Mouse (Mus musculus) limb, embryonic 12.5 days (tissue): ENCODE results near the gene Carnmt1. TPM values are rescaled to one million over a fixed set of nuclear protein-coding genes. Genes with fewer than 3 reads are reported as not detected.
A peak's percentile ranks its signal among the peaks of the same experiment; 100 is the strongest.

ENCODE experiments used
- ATAC-seq: fragments of 200-750 bp; cut with Nextera tagmentation; 2 replicates; pipeline ENCODE4 v1.8.0; 2017; ENCODE audit warnings: low read depth, moderate TSS enrichment; ENCODE audit not compliant: insufficient number of reproducible peaks, insufficient read depth, low FRiP score, low TSS enrichment
- H3K27ac ChIP-seq: fragments of 300-500 bp; sonication (generic); 2 replicates; pipeline ENCODE4 v1.5.1; 2016; ENCODE audit warnings: mild to moderate bottlenecking, moderate library complexity
- H3K27me3 ChIP-seq: fragments of 300-500 bp; sonication (generic); 2 replicates; pipeline ENCODE4 v1.6.1; 2016; ENCODE audit warnings: mild to moderate bottlenecking, moderate library complexity
- H3K36me3 ChIP-seq: fragments of 300-500 bp; sonication (generic); 2 replicates; pipeline ENCODE4 v1.6.1; 2016; ENCODE audit warnings: mild to moderate bottlenecking, moderate library complexity
- H3K4me1 ChIP-seq: fragments of 300-500 bp; sonication (generic); replicated peaks from 2 replicates; pipeline ENCODE4 v1.6.1; 2016
- H3K4me2 ChIP-seq: fragments of 300-500 bp; sonication (generic); 2 replicates; pipeline ENCODE4 v1.6.1; 2016; ENCODE audit warnings: mild to moderate bottlenecking, moderate library complexity
- H3K4me3 ChIP-seq: fragments of 300-500 bp; sonication (generic); replicated peaks from 2 replicates; pipeline ENCODE4 v1.5.1; 2016; ENCODE audit warnings: mild to moderate bottlenecking
- H3K9ac ChIP-seq: fragments of 300-500 bp; sonication (generic); replicated peaks from 2 replicates; pipeline ENCODE4 v1.6.1; 2016; ENCODE audit warnings: mild to moderate bottlenecking, moderate library complexity
- H3K9me3 ChIP-seq: fragments of 300-500 bp; sonication (generic); 2 replicates; pipeline ENCODE4 v1.6.1; 2016; ENCODE audit warnings: mild to moderate bottlenecking, moderate library complexity
- WGBS: fragments of 180-500 bp; shearing (Covaris S2); methylation state at CpG from one replicate; pipeline ENCODE4 v1.1.7; 2016; 5-methylcytosine and 5-hydroxymethylcytosine counted together
- polyA plus RNA-seq: library from polyadenylated mRNA; unstranded; fragments of >200 nt; fragmentation: Nextera tagmentation; extraction: Ambion mirVana; gene quantifications from 2 replicates; pipeline ENCODE4 v1.2.1, GENCODE M21; 2016

Gene Carnmt1
- polyA plus RNA-seq, 1 experiment from 2014 or later: 34.9 TPM

DNA sequence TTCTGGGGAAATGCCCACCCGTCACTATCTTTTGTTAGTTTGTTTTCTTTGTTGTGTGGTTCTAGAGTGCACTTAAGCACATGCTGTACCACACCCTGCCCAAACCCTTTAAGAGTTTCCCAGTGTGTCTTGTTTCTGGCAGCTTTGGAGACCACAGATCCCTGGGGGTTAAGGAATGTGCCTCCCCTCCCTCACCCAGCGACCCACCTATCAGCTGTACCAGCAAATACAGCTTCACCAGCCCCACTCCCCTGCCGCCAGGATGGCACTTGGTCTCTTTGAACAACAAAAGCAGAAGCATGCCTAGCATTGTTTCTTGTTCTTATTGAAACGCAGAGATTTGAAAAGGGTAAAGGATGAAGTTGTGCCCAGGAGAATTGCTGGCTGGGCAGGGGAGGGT is 2.6 kb downstream of the Carnmt1 start:
- Histone ChIP-seq H3K9ac (no peak overlapping the region), H3K9me3 (no peaks in the 10 kb centered on the region), H3K4me3 (no peak overlapping the region; the same call in 1 of the 2 replicates)

GRCm38 (mm10) chr19:18682142-18682541 is 11.6 kb downstream of the Carnmt1 start:
- H3K4me2 ChIP-seq: no peak overlapping the region
- H3K4me1 ChIP-seq: no peaks in the 10 kb centered on the region
- no peak overlapping the region for H3K27ac ChIP-seq
- WGBS: 92% methylated on average over 4 of the region's 4 CpGs
- H3K9ac ChIP-seq: no peak overlapping the region
- H3K27me3 ChIP-seq: no peaks in the 10 kb centered on the region
- no peak for ATAC-seq
- H3K36me3 ChIP-seq: peaks cover 23% of the 10 kb centered on the region
- no peak overlapping the region for H3K4me3 ChIP-seq
- H3K9me3 ChIP-seq: no peaks in the 10 kb centered on the region

More for the DNA sequence above, 2.6 kb downstream of the Carnmt1 start:
- Histone ChIP-seq H3K4me2 (peak overlapping the region; percentile 75), H3K36me3 (no peaks in the 10 kb centered on the region), H3K27ac (no peak overlapping the region), H3K27me3 (no peaks in the 10 kb centered on the region), H3K4me1 (peaks cover 19% of the 10 kb centered on the region)
- no peak for ATAC-seq
- 38% methylated on average over 4 of the region's 4 CpGs for WGBS

DNA sequence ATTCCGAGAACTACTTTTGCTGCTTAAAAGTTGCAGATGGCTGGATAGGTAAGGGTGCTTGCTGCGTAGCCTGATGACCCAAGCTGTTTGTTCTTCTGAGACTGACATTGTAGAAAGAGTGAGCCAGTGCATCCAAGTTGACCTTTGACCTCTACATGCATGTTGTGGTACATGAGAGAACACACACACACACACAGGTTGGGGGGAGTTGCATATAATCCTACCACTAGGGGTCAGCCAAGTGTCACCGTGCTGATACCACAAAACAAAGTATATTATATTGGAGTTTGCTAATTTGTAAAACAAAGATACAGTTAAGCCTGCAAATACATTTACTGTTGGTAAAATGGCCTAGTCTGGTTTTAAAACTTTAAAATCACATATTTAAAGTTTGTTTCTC is 17.0 kb downstream of the Carnmt1 start:
- H3K27me3 ChIP-seq: no peaks in the 10 kb centered on the region
- no peak overlapping the region for H3K4me3 ChIP-seq
- no peak overlapping the region for H3K9ac ChIP-seq
- ATAC-seq: no peak
- H3K4me2 ChIP-seq: no peak overlapping the region
- no peaks in the 10 kb centered on the region for H3K4me1 ChIP-seq
- H3K36me3 ChIP-seq: peaks cover 2% of the 10 kb centered on the region
- H3K9me3 ChIP-seq: no peaks in the 10 kb centered on the region
- H3K27ac ChIP-seq: no peak overlapping the region
- WGBS: 78% methylated on average over 3 of the region's 3 CpGs

DNA sequence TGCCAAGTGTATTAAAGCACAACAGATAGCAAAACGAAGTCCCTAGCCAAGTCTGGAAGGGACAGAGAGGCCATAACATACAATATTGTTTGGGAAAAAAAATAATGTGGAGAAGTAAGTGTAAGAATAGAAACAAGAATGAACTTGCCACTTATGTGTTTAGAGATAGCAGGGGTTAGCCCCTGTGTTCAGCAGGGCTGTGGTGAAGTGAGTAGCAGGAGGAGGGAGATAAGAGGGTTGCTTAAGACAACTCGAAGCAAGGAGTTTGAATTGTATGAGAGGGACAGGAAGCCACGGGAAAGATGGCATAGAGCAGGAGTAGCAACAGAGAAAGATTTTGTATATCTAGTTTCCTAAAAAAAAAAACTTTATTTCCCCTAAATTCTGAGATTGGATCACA is 21.6 kb downstream of the Carnmt1 start:
- 87% methylated on average over 3 of the region's 3 CpGs for WGBS
- Histone ChIP-seq H3K36me3 (peaks cover 16% of the 10 kb centered on the region), H3K27me3 (no peaks in the 10 kb centered on the region), H3K4me1 (no peaks in the 10 kb centered on the region), H3K4me2 (no peak overlapping the region), H3K27ac (no peak overlapping the region), H3K4me3 (no peak overlapping the region), H3K9ac (no peak overlapping the region), H3K9me3 (no peaks in the 10 kb centered on the region)
- no peak for ATAC-seq

DNA sequence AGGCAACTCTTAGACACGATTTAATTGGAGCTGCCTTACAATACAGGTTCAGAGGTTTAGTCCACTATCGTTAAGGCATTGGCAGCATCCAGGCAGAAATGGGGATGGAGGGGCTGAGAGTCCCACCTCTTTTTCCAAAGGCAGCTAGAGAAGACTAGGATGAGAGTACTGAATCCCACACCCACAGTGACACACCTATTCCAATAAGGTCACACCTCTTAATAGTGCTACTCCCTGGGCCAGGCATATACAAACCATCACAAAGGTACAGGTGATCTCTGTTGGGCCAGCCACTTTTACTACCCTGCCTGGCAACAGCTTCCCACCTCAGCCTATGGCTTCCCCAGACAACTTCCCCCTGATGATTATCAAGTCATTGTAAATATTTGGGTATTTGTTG is 22.2 kb downstream of the Carnmt1 start:
- H3K4me2 ChIP-seq: no peak overlapping the region
- peaks cover 16% of the 10 kb centered on the region for H3K36me3 ChIP-seq
- ATAC-seq: no peak
- H3K9ac ChIP-seq: no peak overlapping the region
- H3K27me3 ChIP-seq: no peaks in the 10 kb centered on the region
- no peaks in the 10 kb centered on the region for H3K9me3 ChIP-seq
- no peak overlapping the region for H3K27ac ChIP-seq
- 89% methylated on average over 2 of the region's 2 CpGs for WGBS
- H3K4me1 ChIP-seq: no peaks in the 10 kb centered on the region
- H3K4me3 ChIP-seq: no peak overlapping the region

DNA sequence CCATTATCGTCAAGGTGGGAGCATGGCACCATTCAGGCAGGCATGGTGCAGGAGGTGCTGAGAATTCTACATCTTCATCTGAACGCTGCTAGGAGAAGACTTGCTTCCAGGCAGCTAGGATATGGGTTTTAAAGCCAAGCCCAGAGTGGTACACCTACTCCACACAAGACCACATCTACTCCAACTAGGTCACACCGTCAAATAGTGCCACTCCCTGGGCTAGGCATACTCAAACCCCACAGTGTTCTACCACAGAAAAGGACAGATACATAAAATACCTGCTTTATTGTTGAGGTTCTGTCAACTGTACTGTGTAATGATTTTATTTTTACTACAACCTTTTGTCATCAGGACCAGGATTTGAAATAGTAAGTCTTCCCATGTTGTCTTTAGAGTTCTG is 24.6 kb downstream of the Carnmt1 start:
- no peak overlapping the region for H3K4me2 ChIP-seq
- ATAC-seq: no peak
- H3K27me3 ChIP-seq: no peaks in the 10 kb centered on the region
- H3K27ac ChIP-seq: no peak overlapping the region
- WGBS: 92% methylated on average over 3 of the region's 3 CpGs
- no peak overlapping the region for H3K4me3 ChIP-seq
- peaks cover 26% of the 10 kb centered on the region for H3K36me3 ChIP-seq
- H3K9ac ChIP-seq: no peak overlapping the region
- no peaks in the 10 kb centered on the region for H3K9me3 ChIP-seq
- no peaks in the 10 kb centered on the region for H3K4me1 ChIP-seq

DNA sequence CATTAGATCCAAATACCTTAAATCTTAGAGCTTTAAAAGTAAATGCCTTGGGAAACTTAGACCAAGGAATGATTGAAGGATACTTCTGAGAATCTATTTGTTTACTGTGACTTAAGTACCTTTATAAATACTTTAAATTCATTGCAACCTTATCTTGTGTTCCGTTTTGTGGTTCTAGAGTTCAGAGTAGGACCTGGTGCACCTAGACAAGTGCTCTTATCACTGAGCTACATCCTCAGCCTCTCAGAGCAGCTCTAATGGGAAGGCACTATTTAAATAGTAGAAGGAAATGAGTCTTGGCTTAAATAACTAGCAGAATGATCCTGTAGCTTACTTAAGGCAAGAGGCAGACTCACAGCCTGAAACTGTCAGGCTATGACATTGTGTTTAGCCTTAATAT is 25.0 kb downstream of the Carnmt1 start:
- H3K9ac ChIP-seq: no peak overlapping the region
- H3K4me3 ChIP-seq: no peak overlapping the region
- H3K4me1 ChIP-seq: no peaks in the 10 kb centered on the region
- H3K4me2 ChIP-seq: no peak overlapping the region
- H3K27ac ChIP-seq: no peak overlapping the region
- peaks cover 26% of the 10 kb centered on the region for H3K36me3 ChIP-seq
- 85% methylated on average over 1 of the region's 1 CpGs for WGBS
- H3K9me3 ChIP-seq: no peaks in the 10 kb centered on the region
- ATAC-seq: no peak
- no peaks in the 10 kb centered on the region for H3K27me3 ChIP-seq

DNA sequence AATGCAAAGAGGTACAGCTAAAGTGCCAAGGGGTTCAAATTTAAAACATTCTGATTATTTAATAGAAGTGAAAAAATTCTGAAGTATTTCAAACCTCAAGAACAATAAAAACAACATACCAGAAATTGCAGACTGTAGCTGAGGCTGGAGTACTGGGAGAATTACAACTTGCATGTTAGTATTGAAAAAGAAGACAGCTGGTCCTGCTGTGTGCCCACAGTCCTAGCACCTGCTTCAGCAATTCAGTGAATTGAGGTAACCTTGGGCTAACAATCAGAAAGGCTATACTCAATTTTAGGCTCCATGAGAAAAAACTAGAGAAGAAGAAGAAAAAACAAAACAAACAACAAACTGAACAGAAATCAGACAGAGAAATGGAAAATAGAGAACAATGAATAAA is 37.5 kb downstream of the Carnmt1 start:
- no peaks in the 10 kb centered on the region for H3K4me1 ChIP-seq
- no peak overlapping the region for H3K4me2 ChIP-seq
- no peak overlapping the region for H3K27ac ChIP-seq
- no peak overlapping the region for H3K4me3 ChIP-seq
- H3K36me3 ChIP-seq: peaks cover 8% of the 10 kb centered on the region
- no peaks in the 10 kb centered on the region for H3K27me3 ChIP-seq
- H3K9ac ChIP-seq: no peak overlapping the region
- no peaks in the 10 kb centered on the region for H3K9me3 ChIP-seq
- ATAC-seq: no peak

DNA sequence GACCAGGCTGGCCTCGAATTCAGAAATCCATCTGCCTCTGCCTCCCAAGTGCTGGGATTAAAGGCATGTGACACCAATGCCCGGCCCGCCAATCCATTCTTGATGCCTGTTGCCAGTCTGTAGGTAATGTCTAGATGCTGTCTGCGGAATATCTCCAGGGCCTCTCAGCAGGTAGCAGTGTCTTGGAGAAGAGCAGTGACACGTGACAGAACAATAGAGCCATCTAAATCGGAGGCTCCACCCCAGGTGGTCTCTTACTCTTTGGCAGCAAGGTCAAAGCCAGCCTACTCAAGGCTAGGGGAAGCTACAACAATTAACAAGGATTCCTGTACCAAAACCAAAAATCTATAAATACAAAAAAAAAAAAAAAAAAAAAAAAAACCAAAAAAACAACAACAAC is 40.3 kb downstream of the Carnmt1 start:
- H3K36me3 ChIP-seq: peaks cover 8% of the 10 kb centered on the region
- ATAC-seq: no peak
- H3K4me3 ChIP-seq: no peak overlapping the region
- H3K27me3 ChIP-seq: no peaks in the 10 kb centered on the region
- peaks cover 19% of the 10 kb centered on the region for H3K4me1 ChIP-seq
- H3K27ac ChIP-seq: no peak overlapping the region
- H3K9me3 ChIP-seq: no peaks in the 10 kb centered on the region
- no peak overlapping the region for H3K4me2 ChIP-seq
- H3K9ac ChIP-seq: no peak overlapping the region
- WGBS: 73% methylated on average over 6 of the region's 6 CpGs

DNA sequence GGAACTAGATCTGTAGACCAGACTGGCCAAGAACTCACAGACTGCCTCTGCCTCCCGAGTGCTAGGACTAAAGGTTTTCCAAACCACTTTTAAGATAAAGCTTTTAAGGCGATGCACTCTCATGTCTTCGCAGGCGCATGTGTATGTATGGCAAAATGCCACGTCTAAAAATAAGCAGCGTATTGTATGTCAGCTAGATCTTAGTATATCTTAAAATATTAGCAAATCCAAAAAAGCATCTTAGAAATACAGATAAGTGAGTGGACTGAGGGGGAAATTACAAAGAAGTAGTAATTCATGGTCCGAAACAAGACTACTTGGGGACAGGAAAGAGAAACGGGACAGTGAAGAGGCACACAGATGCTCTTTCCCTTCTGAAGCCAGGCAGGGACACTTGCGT is 41.0 kb downstream of the Carnmt1 start:
- no peak for ATAC-seq
- H3K4me3 ChIP-seq: no peak overlapping the region
- no peak overlapping the region for H3K4me2 ChIP-seq
- H3K4me1 ChIP-seq: peaks cover 21% of the 10 kb centered on the region
- no peaks in the 10 kb centered on the region for H3K9me3 ChIP-seq
- no peaks in the 10 kb centered on the region for H3K27me3 ChIP-seq
- WGBS: 90% methylated on average over 9 of the region's 9 CpGs
- H3K36me3 ChIP-seq: peaks cover 8% of the 10 kb centered on the region
- H3K9ac ChIP-seq: no peak overlapping the region
- no peak overlapping the region for H3K27ac ChIP-seq

DNA sequence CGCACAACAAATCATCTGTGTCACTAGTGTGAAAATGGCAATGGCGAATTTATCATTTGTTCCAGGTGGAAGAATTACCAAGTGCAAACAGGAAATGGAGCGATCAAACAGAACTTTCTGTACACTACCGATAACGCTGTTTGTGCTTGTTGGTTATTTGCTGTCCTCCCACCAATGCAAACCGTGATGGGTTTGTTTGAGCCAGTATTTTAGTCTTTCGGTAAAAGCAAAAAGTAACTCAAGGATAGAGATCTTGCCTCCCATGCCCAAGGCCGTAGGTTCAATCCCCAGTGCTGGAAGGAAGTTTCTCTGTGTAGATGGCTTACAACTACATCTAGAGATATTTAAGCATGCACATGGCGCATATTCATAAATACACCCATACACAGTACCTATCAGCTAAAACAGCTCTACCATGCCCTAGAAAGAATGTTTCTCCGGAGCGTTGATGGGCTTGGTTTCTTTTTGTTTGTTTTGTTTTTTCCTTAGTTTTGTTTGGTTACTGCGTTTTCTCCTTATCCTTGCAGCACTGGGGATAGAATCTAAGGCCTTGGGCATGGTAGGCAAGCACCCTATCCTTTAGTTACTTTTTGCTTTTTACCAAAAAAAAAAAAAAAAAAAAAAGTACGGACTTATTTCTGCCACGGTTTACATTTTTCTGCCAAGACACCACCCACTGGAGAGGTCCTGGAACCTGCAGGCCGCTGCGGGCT is 41.7 kb downstream of the Carnmt1 start:
- WGBS: 59% methylated on average over 16 of the region's 16 CpGs

DNA sequence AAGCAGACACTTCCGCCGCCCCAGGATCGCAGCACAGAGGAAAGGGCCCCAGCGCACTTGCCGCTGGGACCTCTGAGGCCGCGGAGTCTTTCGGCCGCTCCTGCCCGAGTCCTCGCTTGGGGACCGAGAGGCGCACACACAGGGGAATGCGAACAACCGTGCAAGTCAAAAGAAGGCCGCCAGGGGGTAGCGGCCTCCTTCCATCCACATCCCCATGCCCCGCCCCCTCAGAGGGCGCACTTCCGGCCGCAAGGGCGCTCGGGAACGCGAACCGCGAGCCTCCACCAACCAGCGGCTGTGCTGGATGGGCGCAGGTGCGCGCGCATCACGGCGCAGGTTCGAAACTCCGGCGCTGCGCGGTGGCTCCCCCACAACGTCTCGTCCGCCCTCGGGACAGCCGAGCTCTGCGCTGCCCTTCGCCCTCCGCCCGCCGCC is 42.3 kb downstream of the Carnmt1 start, which contains the start of gene D030056L22Rik:
TSS of gene D030056L22Rik (plus strand) at position 328 of the 435 bp plus-strand sequence.
- Histone ChIP-seq H3K27me3 (no peaks in the 10 kb centered on the region), H3K9me3 (no peaks in the 10 kb centered on the region), H3K9ac (peak within 1 kb of the TSS; percentile 88), H3K4me2 (peak within 1 kb of the TSS; percentile 75), H3K4me1 (peaks cover 21% of the 10 kb centered on the region), H3K4me3 (peak within 1 kb of the TSS; percentile 94), H3K36me3 (peaks cover 6% of the 10 kb centered on the region; the same call in 1 of the 2 replicates), H3K27ac (peak within 1 kb of the TSS; percentile 92)
- ATAC-seq: peak; percentile 97
- under 1% methylated on average over 49 of the region's 49 CpGs for WGBS

More for the DNA sequence above, 41.7 kb downstream of the Carnmt1 start:
- H3K4me3 ChIP-seq: peak overlapping the region; percentile 94
- H3K27me3 ChIP-seq: no peaks in the 10 kb centered on the region
- H3K4me2 ChIP-seq: peak overlapping the region; percentile 52
- H3K4me1 ChIP-seq: peaks cover 21% of the 10 kb centered on the region
- no peaks in the 10 kb centered on the region for H3K9me3 ChIP-seq
- H3K27ac ChIP-seq: peak overlapping the region; percentile 92
- H3K9ac ChIP-seq: peak overlapping the region; percentile 73
- ATAC-seq: no peak
- H3K36me3 ChIP-seq: peaks cover 5% of the 10 kb centered on the region; the same call in 1 of the 2 replicates
